Mouse (Mus musculus) left cerebral cortex, postnatal 36 days (tissue): Measurements from ENCODE around the gene Rps29. TPM values are rescaled to one million over a fixed set of nuclear protein-coding genes. Genes with fewer than 3 reads are reported as not detected.
"Not testable (repeated sequence)": the region's sequence is repeated elsewhere in the genome, so short reads cannot be mapped to it uniquely, and the experiment has no call there.

ENCODE experiments used
- DNase-seq, 2 experiments: peaks; one replicate each; pipeline ENCODE4 v3.0.0; 2021 to 2022; ENCODE audit warnings: low spot score in 2 of 2, mixed read lengths in 1 of 2
- intact Hi-C: fragments of 180-260 bp; cut with DNase I; formaldehyde crosslinking; loops from one replicate; pipeline ENCODE4 v1.15.1; 2025
- total RNA-seq, 2 experiments: library from RNA; stranded (reverse); gene quantifications; 2 replicates each; pipeline ENCODE4 v1.2.3; 2021

The Rps29 gene
- total RNA-seq, 2 experiments from 2014 or later, result 1,009 to 1,161 TPM

DNA sequence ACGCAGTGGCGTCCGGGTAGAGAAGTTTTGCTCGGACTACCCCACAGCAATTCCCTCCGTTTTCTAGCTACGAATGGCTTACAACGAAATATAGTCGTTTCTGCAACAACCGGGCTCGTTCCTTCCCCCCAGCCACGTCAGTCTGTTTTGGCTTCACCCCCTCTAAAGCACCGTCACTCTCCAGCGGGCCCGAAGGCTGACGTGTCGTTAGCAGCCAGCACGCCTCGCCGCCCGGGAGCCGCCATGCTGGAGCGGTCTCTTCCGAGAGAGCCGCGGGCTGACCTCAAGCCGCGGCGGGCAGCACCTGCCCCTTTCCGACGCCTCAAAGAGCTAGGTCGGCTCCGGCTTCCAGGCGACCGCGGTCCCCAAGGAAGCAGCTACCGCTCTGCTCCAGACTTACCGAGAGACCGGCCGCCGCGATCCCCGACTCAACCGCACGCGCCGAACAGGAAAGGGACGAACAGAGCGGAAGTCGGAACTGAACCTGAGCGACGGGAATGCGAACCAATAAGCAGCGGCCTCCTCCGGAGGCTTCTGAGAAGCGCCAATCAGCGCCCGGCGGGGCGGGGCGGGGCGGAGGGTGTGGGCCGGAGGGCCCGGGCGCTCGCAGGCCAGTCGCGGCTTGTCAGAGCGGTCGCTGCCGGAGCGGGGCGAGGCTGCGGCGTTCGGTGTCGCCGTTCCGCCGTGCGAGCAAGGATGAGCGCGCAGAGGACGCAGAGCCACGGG is 24.8 kb upstream of the Rps29 start, which contains the start of the genes Rpl36al and Mgat2:
Gene Rpl36al (minus strand): TSS at position 501 of the 726 bp plus-strand sequence.
Gene Mgat2 (plus strand): TSS at position 575 of the 726 bp plus-strand sequence.
- intact Hi-C loops, result loop anchor here (1.0 kb wide), 1 partner anchor 14 kb away; the partner anchor contains the start of gene Gm49383

DNA sequence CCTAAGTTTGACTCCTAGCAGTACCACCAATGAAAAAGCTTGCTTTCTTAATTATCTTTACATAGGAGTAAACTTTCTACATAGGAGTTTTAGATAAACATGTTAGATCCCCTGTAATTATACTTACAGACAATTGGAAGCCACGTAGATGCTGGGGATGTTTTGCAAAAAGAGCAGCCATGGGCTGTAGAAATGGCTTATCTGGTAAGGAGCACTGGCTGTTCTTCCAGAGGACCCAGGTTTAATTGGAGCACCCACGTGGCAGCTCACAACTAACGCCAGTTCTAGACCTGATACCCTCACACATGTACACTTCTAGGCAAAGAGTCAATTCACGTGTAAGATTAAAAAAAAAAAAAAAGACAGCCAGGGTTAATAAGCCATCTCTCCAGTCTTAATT is 22.8 kb upstream of the Rps29 start:
- intact Hi-C loops, result no loop called here
- DNase-seq, result no peak

More for the DNA sequence above, 24.8 kb upstream of the Rps29 start, which contains the start of the genes Rpl36al and Mgat2:
- peak; percentile 98 for DNase-seq

DNA sequence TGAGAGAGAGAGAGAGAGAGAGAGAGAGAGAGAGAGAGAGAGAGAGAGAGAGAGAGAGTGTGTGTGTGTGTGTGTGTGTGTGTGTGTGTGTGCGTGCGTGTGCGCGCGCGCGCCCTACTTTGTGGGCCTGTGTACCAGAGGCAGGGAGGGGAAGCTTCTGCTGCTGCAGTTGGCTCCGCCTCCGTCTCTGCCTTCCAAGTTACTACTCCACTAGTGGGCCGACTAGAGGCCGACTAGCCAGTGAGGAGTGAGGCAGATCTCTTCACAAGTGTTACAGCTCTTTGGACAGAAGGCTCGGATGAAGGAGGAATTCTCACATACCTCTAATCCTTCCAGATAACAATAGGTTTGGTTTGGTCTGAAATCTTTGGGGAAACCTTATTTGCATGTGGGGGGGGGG is 20.4 kb upstream of the Rps29 start:
- no peak for DNase-seq
- intact Hi-C loops, result no loop called here

DNA sequence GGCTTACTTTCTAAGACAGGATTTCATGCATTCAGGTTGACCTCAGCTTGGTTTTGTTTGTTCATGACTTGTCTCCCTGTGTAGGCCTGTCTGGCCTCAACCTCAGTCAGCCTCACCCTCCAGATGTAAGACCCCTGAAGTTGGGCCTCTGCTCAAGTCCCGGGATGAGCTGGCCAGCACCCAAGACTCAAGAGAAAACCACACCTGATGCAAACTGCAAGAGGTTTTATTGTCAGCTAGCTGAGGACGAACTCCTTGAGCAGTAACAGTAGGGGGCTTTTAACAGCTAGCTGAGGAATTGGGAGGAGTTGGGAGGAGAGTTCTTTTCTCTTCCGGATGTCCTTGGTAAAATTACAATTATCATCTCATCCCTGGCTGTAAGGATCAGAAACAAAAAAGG is 18.5 kb upstream of the Rps29 start:
- intact Hi-C loops, result no loop called here

DNA sequence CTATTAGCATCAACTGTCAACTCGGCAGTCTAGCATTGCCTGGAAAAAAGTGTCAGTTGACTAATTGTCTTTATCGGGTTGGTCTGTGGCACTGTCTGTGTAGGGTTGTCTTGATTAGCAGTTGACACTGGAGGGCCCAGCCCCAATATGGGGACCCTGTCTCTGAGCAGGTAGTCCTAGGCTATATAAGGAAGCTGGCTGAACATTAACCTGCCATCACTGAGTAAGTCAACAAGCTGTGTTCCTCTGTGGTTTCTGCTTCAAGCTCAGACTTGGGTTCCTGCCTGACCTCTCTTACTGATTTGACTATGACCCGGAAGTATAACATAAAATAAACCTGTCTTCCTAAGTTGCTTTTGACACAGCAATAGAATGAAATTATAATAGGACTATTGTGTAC is 17.0 kb upstream of the Rps29 start:
- no peak for DNase-seq
- intact Hi-C loops, result no loop called here

More for the DNA sequence above, 18.5 kb upstream of the Rps29 start:
- DNase-seq, result no peak

DNA sequence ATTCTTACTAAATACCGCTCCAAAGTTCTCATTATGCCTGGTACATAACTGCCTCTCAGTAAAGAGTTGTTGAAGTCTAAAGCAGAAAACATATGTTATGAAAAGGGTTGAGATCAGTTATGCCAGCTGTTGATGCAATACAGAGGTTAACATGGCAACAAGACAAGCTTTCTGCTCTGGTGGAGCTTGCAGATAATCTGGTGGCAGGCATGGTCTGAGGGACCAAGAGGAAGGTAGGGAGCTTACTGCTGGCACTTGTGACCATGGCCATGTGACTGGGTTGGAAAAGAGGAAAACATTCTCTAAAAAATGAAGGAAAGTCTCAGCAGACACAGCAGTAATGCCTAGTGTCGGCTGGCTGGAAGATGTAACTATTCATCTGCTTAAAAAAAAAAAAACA is 12.3 kb upstream of the Rps29 start:
- no peak for DNase-seq
- intact Hi-C loops, result no loop called here

DNA sequence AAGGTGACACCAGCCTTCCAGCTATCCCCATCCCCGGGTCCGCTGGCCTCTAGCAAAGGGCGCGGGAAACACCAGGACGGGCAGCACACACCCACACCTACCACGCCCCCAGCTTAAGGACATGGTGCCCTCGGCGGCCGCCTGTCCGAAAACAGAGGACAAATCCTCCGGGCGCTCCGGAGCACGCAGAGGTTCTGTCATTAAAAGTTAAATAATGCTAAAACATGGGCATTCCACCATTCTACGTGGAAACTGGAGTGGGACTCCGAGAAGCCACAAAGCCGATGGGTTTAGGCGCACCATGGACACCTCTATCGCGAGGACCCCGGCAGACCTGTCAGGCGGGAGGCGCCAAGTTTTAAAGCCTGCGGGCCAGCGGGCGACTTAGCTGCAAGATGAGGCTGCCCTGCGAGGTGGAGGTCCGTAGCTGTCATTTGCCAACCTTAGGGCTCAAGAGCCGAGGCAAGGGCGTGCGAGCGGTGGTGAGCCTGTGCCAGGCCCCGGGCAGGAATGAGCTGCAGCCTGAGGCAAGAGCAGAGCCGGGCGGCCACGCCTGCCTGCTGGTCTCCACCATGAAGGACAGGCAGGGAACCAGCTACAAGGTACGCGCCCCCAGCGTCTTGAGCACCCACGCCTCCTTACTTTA is 9.6 kb upstream of the Rps29 start, which contains the start of gene Lrr1:
Gene Lrr1 (plus strand): TSS at position 354 of the 646 bp plus-strand sequence.
- intact Hi-C loops, result no loop called here
- DNase-seq, result peak; percentile 83 to 88

DNA sequence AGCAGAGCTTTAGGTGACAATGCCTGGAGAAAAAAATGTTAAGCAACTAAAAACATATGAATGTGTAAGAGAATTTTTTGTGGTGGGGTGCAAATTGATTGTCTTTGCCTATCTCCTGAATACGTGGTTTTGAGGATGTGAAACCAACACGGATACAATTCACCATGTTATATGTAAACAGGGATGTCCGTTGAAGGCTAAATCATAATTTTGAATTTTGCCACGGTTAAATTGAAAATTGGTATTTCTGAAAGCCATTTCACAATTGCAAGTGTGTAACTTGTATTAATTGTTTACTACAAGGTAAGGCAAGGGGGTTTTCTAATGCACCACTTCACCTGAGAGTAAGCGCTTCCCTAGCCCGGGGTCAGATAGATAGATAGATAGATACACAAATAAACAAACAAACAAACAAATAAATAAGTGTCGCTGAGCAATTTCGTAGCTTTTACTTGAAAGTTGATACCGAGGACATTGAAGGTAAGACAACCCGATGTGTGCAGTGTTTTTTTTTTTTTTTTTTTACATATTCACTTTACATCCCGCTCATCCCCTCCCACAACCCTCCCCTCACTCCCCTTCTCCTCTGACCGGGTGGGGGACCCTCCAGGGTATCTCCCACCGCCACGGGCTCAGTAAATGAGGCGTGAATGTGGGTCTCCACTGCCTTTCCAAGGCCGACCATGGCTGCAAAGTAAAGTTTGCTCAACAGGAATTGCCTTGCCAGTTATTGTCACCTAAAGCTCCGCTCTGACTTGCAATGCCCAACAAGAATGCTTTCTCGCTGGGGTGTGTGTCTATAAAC is 8.9 kb upstream of the Rps29 start:
- DNase-seq, result no peak
- intact Hi-C loops, result no loop called here

DNA sequence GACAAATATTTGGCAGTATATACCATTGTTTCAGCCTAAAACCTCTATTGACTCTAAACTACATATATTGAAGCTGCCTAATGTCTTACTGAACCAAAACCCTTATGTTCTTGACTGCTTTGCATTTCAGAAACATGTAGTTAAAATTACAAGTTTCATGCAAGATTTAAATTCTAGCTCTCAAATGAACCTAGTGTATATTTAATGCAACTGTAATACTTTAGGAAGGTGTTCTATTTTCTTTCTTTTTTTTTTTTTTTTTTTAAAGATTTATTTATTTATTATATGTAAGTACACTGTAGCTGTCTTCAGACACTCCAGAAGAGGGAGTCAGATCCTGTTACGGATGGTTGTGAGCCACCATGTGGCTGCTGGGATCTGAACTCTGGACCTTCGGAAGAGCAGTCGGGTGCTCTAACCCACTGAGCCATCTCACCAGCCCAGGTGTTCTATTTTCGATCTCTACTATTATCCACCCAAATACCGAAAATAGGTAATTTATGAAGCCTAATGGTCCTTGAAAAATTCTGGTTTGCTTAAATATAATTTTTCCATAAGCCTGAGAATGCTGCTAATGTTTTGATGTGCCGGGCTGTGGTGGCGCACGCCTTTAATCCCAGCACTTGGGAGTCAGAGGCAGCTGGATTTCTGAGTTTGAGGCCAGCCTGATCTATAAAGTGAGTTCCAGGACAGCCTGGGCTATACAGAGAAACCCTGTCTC is 8.0 kb upstream of the Rps29 start:
- DNase-seq, intact Hi-C loops: not testable (repeated sequence)

DNA sequence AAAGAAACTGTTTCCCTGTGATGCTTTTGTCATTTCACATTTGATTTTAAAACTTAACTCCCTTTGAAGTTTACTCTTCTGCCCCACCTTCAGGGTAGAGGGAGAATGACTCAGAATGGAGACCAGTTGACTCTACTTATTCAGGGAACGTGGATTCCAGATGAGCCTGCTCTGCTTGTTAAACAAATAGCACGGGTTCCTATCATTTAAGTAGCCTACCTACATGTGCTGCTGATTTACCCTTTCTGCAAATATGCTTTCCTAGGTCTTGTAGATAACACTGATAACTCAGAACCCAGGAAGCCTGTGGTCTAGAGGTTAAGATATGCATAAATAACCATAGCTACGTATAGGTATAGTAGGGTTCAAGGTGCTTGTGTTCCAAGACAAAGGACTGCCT is 5.9 kb upstream of the Rps29 start:
- intact Hi-C loops, result no loop called here
- DNase-seq, result no peak

DNA sequence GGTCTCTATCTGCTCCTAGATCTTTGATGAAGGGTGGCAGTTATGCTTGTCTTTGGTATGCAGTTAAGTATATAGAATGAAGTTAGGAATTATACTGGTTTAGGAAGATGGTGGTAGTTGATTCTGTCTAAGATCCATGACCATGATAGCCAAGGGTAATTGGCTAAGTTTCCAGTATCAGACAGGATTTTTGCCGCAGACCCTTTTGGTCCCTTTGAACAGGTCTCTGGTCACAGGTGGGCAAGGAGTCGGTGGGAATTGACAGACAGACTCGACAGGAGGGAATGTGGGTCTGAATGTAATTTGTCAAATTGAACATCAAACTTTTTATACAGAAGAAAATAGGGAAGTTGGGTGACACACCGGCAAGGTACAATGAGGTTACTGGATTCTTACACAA is 4.6 kb upstream of the Rps29 start:
- intact Hi-C loops, DNase-seq: not testable (repeated sequence)

DNA sequence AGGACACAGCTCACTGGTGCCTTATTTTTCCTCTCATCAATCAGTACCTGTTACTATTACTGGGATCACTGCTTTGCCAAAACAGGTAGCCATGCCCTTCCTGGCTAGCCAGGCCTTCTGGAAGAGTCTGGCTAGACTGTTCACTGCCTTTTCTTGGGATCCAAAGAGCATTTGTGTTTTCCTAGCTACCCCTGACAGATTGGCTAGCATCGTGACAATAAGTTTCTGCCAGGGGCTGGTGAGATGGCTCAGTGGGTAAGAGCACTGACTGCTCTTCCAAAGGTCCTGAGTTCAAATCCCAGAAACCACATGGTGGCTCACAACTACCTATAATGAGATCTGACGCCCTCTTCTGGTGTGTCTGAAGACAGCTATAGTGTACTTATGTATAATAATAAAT is 1.7 kb upstream of the Rps29 start:
- intact Hi-C loops, DNase-seq: not testable (repeated sequence)

DNA sequence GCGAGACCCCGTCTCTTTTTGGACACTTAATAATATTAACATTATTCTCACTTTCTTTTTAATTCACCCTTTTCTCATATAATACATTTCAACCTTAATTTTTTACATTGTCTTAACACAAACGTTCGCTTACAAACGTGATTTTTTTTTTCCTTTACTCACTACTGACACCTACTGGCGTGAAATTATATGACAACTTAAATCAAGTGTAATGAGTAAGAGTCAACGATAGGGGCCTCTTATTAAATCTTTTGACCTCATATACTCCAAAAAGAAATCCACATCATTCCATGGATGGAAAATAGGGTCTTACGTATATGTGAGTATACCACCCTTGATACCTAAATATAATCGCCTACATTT is 573 bp upstream of the Rps29 start:
- intact Hi-C loops, result no loop called here
- DNase-seq, result no peak

DNA sequence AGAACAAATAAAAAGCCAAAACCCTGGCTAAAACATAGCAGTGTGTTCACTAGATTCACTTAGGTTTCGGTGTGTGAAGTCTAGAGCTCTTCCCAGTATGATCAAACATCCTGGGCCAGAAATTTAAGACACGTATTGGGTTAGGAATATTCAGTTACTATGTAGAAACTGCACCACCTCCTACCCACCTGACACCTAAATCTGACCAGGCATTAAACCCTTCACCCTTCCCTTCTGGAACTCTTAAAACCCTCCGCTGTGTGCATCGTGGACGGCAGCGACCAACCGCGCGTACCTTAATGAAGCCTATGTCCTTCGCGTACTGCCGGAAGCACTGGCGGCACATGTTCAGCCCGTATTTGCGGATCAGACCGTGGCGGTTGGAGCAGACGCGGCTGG is 621 bp downstream of the Rps29 start:
- DNase-seq, result no peak
- intact Hi-C loops, result no loop called here

DNA sequence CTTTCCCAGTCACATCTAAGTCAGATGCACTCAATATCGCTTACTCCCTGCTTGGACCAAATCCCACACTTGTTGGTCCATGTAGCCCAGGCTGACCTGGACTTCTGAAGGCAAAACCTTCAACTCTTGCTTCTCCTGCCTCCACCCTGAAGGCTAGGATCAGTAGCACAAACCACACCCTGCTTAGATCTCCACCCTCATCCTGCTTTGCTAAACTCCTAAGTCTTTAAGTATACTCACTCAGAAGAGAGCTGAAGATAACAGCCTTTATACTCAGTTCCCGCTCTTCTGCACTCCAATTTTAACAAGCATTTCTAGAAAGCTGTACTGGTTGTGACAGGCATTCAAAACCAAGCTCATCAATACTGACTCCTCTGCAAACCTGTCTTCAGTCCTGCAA is 1.9 kb downstream of the Rps29 start:
- intact Hi-C loops, result no loop called here
- DNase-seq, result no peak

DNA sequence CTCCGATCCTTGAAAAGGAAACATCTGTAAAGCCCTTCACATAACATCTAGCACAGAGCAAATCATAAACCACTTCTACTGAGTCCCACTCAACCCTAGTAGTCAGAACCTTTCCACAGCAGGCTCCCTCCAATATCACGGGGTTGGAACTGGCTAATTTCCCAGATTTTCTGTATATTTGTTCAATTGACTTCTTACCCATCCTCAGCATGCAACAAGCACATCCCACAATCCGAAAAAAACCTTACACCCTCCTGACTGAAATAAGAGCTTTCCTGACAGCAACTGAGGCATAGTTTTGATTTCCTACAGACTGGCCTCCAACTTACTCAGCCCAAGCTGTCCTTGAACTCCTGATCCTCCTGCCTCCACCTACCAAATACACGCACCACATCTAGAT is 2.5 kb downstream of the Rps29 start:
- intact Hi-C loops, result no loop called here
- DNase-seq, result no peak

DNA sequence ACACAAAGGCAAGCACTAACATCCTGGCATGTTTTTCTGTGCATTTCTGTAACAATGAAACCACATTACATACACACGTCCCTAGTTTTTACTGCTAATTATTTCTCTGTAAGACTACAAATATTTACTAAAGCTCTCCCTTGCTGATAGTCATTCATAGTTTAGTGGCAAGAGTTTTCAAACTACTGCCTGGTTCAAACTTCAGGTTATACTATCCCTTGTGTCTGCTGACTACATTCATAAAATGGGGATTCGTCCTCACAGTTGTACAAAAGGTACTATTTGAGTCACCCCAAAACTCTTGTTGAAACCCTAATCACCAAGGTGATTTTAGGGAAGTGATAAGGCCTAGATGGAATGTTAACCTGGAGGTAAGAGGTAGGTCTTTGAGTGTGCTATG is 3.1 kb downstream of the Rps29 start:
- no peak for DNase-seq
- intact Hi-C loops, result no loop called here

DNA sequence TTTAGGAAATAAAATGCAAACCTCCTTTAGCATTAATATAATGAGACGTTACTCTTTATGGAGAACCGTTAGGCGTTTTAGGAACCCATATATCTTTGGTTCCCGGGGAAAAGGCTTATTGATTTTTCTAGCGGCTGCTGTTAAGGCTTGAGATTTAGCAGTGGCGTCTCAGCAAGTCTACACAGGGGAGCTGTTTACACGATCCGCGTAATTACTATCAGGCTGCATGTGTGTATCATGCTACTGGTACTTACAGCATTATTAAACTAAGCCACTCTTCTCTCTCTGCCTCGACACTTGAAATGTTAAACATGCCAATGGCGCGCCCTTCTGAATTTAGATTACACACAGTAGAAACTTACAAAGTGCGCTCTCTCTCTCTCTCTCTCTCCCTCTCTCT is 8.9 kb downstream of the Rps29 start:
- intact Hi-C loops, result no loop called here
- no peak for DNase-seq

DNA sequence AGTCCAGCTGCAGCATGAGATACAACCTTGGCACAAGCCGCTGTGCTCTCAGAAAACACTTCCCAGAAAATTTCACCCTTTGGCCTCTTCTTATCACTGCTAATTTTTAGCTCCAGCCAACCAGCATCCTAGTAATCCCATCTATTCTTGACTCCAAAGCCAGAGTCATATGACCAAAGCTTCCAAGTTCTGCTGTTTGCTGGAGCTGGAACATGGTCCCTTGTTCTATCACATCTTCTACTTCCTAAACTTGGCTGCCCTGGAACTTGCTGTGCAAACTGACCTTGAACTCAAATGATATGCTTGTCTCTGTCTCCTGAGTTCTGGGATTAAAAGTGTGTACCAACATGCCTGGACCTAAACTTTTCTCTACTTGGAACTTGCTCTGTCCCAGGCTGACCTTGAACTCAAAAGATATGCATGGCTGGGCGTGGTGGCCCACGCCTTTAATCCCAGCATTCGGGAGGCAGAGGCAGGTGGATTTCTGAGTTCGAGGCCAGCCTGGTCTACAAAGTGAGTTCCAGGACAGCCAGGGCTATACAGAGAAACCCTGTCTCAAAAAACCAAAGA is 11.7 kb downstream of the Rps29 start:
- no peak for DNase-seq
- intact Hi-C loops, result no loop called here
